Mouse (Mus musculus): ENCODE data around the gene Gm10273.

GRCm38 (mm10) chr10:59444635-59445034 lies 49.2 kb downstream of the Gm10273 start:
- TF ChIP-seq GATA1 (IDR thresholded peaks at IDR 0.05; ENCODE audit: low read length) (no peak), TAL1 (IDR thresholded peaks at IDR 0.05; ENCODE audit: low read length) (no peak)

All from erythroblast, embryonic 14.5 days (primary cell).